Mouse (Mus musculus): ENCODE results near the gene Wdr37. TPM values are rescaled to one million over a fixed set of nuclear protein-coding genes. Genes with fewer than 3 reads are reported as not detected.
A peak's percentile ranks its signal among the peaks of the same experiment; 100 is the strongest.

The Wdr37 gene
- polyA plus RNA-seq, 1 experiment: 11.3 TPM

DNA sequence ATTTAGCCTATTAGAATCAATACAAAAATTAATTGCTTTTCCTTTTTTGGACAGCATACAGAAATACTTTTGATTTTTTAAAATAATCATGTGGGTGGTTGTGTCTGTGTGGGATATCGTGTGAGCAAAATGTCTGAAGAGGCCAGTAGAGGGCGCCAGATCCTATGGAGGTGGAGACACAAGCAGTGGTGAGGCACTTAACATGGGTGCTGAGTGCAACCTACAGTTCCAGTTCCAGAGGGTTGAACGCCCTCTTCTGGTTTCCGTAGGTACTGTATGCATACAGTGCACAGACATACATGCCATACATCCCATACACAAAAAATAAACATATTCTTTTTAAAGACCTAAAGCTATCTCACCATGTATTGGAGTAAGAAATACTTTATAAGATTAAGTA lies 91.3 kb downstream of the Wdr37 start:
- Histone ChIP-seq H3K4me3 (ENCODE audit: extremely low read depth, insufficient read depth, insufficient read length) (no peak overlapping the region), H3K27me3 (ENCODE audit: control insufficient read depth, insufficient read depth, low read length) (no peaks in the 10 kb centered on the region), H3K36me3 (ENCODE audit: control insufficient read depth, insufficient read depth, low read length) (no peaks in the 10 kb centered on the region), H3K27ac (ENCODE audit: insufficient read depth, low read length) (no peak overlapping the region), H3K4me1 (ENCODE audit: control insufficient read depth, insufficient read depth, insufficient read length) (no peaks in the 10 kb centered on the region)
- DNase-seq (ENCODE audit: low read depth in 1 of 2, low spot score in 2 of 2): peak; percentile 27 to 32
- 58% methylated on average over 4 of the region's 4 CpGs for WGBS
- TF ChIP-seq CTCF (IDR thresholded peaks at IDR 0.05; ENCODE audit: extremely low read depth, insufficient read depth, insufficient read length, insufficient replicate concordance): peak; percentile 32; the same call in 1 of the 2 replicates
- no peak for TF ChIP-seq POLR2A (IDR thresholded peaks at IDR 0.05; ENCODE audit: low read depth, low read length)

GRCm38 (mm10) chr13:8770616-8771015 lies 101.1 kb downstream of the Wdr37 start:
- no peaks in the 10 kb centered on the region for H3K27me3 ChIP-seq (ENCODE audit: control insufficient read depth, insufficient read depth, low read length)
- TF ChIP-seq POLR2A (IDR thresholded peaks at IDR 0.05; ENCODE audit: low read depth, low read length): no peak
- DNase-seq (ENCODE audit: low read depth in 1 of 2, low spot score in 2 of 2): no peak
- 78% methylated on average over 4 of the region's 4 CpGs for whole genome bisulfite sequencing
- H3K4me1 ChIP-seq (ENCODE audit: control insufficient read depth, insufficient read depth, insufficient read length): no peaks in the 10 kb centered on the region
- no peak overlapping the region for H3K27ac ChIP-seq (ENCODE audit: insufficient read depth, low read length)
- no peaks in the 10 kb centered on the region for H3K36me3 ChIP-seq (ENCODE audit: control insufficient read depth, insufficient read depth, low read length)
- no peak overlapping the region for H3K4me3 ChIP-seq (ENCODE audit: extremely low read depth, insufficient read depth, insufficient read length)

DNA sequence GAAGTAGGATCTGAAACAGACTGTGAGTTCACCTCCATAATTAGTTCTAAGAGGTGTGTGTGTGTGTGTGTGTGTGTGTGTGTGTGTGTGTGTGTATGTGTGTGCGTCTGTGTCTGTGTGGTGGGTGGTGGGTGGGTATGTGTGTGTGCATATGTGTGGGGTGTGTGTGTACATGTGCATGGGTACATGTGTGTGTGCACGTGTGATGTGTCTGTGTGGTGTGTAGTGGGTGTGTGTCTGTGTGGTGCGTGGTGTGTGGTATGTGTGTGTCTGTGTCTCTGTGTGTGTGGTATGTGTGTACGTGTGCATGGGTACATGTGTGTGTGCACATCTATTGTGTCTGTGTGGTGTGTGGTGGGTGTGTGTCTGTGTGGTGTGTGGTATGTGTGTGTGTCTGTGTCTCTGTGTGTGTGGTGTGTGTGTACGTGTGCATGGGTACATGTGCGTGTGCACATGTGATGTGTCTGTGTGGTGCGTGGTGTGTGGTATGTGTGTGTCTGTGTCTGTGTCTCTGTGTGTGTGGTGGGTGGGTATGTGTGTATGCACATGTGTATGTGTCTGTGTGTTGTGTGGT lies 102.0 kb downstream of the Wdr37 start:
- H3K27me3 ChIP-seq (ENCODE audit: control insufficient read depth, insufficient read depth, low read length): no peaks in the 10 kb centered on the region
- no peak overlapping the region for H3K27ac ChIP-seq (ENCODE audit: insufficient read depth, low read length)
- no peaks in the 10 kb centered on the region for H3K36me3 ChIP-seq (ENCODE audit: control insufficient read depth, insufficient read depth, low read length)
- TF ChIP-seq POLR2A (IDR thresholded peaks at IDR 0.05; ENCODE audit: low read depth, low read length) (no peak), CTCF (IDR thresholded peaks at IDR 0.05; ENCODE audit: extremely low read depth, insufficient read depth, insufficient read length, insufficient replicate concordance) (no peak)
- no peaks in the 10 kb centered on the region for H3K4me1 ChIP-seq (ENCODE audit: control insufficient read depth, insufficient read depth, insufficient read length)
- no peak for DNase-seq (ENCODE audit: low read depth in 1 of 2, low spot score in 2 of 2)
- 96% methylated on average over 7 of the region's 7 CpGs for WGBS
- H3K4me3 ChIP-seq (ENCODE audit: extremely low read depth, insufficient read depth, insufficient read length): no peak overlapping the region

GRCm38 (mm10) chr13:8760940-8761339 lies 110.8 kb downstream of the Wdr37 start:
- Histone ChIP-seq H3K36me3 (ENCODE audit: control insufficient read depth, insufficient read depth, low read length) (no peaks in the 10 kb centered on the region), H3K4me1 (ENCODE audit: control insufficient read depth, insufficient read depth, insufficient read length) (no peaks in the 10 kb centered on the region), H3K27ac (ENCODE audit: insufficient read depth, low read length) (no peak overlapping the region), H3K4me3 (ENCODE audit: extremely low read depth, insufficient read depth, insufficient read length) (no peak overlapping the region), H3K27me3 (ENCODE audit: control insufficient read depth, insufficient read depth, low read length) (no peaks in the 10 kb centered on the region)
- TF ChIP-seq CTCF (IDR thresholded peaks at IDR 0.05; ENCODE audit: extremely low read depth, insufficient read depth, insufficient read length, insufficient replicate concordance): no peak
- TF ChIP-seq POLR2A (IDR thresholded peaks at IDR 0.05; ENCODE audit: low read depth, low read length): no peak
- DNase-seq (ENCODE audit: low read depth in 1 of 2, low spot score in 2 of 2): no peak
- 36% methylated on average over 8 of the region's 8 CpGs for WGBS

Other genes with a start within 250 kb of the Wdr37 start
- gene Idi1, start 13.6 kb upstream of the Wdr37 start, polyA plus RNA-seq (2012; rRNA removed): 3.5 and 4.3 TPM in 2 replicates
- gene Gm9745, start 76.3 kb upstream of the Wdr37 start, polyA plus RNA-seq (2012; rRNA removed): not detected in 2 replicates
- gene Idi2, start 81.0 kb upstream of the Wdr37 start, polyA plus RNA-seq (2012; rRNA removed): not detected in 2 replicates
- 5.5 and 6.3 TPM in 2 replicates for gene Gtpbp4, start 124.2 kb upstream of the Wdr37 start, polyA plus RNA-seq (2012; rRNA removed)
- gene Larp4b, start 222.0 kb upstream of the Wdr37 start, polyA plus RNA-seq (2012; rRNA removed): 11.8 and 13.9 TPM in 2 replicates

All from spleen, adult 2 months (tissue).